Mouse (Mus musculus) kidney, postnatal 25 days (tissue): ENCODE results near the gene Aurkaip1.
A peak's percentile ranks its signal among the peaks of the same experiment; 100 is the strongest.

Source experiments
- DNase-seq, 2 experiments: peaks; one replicate each; pipeline ENCODE4 v3.0.0; 2021; ENCODE audit warnings: mixed read lengths in 2 of 2

The Aurkaip1 gene

DNA sequence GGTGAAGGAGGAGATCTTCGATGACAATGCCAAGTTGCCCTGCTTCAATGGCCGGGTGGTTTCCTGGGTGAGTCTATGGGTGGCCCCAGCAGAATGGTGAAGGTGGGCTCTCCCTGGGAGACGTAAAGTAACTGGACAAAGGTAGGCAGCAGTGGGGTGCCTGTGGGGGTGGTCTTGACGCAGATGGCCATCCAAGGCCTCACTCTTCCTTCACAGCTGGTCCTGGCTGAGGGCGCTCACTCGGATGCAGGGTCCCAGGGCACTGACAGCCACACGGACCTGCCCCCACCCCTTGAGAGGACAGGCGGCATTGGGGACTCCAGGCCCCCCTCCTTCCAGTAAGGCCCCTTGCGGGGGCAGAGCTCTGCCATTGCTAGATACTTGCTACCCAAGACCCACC lies 22.3 kb downstream of the Aurkaip1 start:
- peak in 1 of 2 experiments; percentile 41 for DNase-seq

DNA sequence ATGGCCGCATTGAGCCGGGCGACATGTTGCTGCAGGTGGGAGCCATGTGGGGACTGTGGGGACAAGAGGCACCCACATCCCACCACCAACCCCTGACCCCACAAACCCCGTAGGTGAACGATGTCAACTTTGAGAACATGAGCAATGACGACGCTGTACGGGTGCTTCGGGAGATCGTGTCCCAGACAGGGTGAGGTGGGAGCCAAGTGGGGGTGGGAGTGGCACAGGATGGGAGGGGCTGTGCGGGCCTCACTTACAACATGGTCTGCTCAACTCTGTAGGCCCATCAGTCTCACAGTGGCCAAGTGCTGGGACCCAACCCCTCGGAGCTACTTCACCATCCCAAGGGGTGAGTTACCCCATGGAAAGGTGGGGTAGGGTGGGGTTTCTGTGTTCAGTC lies 23.9 kb downstream of the Aurkaip1 start:
- peak in 1 of 2 experiments; percentile 51 for DNase-seq

DNA sequence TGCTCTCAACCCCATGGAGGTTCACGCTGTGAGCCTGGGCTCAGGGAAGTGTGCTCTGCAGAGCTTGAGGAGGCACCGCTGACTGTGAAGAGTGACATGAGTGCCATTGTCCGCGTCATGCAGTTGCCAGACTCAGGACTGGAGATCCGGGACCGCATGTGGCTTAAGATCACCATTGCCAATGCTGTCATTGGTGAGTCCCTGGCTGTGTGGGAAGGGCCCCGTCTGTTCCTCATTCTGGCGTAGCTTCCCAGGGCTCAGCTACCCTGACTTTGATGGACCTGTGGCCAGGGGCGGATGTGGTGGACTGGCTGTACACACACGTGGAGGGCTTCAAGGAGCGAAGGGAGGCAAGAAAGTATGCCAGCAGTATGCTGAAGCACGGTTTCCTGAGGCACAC lies 25.0 kb downstream of the Aurkaip1 start:
- peak in 1 of 2 experiments; percentile 27 for DNase-seq

DNA sequence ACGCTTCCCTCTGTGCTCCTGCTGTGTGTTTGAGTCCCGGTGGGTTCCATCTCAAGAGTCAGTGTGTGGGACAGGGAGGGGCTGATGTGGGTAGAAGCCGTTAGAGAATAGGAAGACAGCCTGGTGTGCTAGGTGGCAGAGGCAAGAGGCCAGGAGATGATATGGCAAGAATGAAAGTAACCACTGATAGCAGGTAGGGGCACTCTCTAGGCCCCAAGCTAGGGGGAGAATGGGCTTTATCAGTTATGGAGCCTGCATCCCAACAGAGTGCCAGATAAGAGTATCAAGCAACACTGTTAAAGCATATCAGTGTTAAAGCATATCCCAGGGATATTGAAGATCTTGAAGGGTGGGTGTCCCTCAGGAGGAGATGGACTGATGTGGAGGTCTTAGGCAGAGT lies 25.8 kb downstream of the Aurkaip1 start:
- no peak for DNase-seq

DNA sequence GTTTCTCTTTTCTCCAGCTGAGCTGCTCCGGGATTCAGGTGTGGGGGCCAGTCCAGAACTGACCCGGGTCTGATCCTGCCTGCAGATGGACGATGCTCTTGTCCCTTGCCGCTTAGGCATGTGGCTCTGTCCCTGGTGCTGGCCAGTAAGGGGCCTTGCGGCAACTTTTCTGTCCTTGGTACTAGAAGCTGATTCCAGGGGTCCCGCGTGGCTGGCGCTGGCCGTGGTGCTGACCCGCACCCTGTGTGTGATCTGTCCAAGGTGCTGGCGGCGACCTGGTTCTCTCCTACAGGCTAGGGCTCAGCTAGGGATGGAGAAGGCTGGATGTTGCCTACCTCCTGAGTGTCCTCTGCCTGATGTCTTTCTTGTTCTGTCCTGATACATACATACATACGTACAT lies 28.2 kb downstream of the Aurkaip1 start:
- peak; percentile 61 to 66 for DNase-seq

DNA sequence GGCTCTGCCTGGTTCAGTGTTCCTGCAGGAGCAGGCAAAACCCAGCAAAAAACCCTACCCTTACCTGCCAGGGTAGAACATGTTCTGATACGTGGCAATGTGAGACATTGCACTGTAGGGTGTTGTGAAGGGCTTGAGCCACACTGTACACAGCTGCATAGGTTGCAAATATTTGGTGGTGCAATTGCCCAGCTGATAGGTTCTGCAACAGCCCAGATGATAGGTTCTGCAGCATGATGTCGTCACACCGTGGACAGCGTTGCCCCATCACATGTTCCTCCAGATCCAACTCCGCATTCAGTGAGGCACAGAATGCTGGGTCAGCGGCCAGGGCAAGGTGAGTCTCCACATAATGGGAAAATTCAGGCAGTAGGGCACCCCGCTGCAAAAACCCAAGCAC lies 30.7 kb downstream of the Aurkaip1 start:
- no peak for DNase-seq

DNA sequence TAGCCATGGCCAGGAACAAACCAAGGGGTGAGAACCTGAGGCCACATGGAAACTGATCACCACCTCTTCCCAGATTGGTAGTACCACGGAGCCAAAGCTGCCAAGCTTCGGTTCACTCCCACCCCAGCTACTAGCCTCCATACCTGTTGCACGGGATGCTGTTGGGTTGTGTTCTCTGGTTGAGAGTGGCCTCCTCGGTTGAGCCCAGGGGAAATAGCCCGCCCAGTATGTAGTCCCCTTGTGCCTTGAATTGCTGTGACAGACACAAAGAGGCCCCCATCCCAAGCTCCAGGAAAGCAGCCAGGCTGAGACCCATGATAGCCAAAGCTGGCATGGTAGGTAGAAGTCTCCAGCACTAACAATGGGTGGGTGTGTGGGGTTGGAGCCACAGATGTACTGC lies 31.9 kb downstream of the Aurkaip1 start, which contains the start of gene Tas1r3:
TSS of gene Tas1r3 (minus strand) at position 362 of the 400 bp plus-strand sequence.
- no peak for DNase-seq

DNA sequence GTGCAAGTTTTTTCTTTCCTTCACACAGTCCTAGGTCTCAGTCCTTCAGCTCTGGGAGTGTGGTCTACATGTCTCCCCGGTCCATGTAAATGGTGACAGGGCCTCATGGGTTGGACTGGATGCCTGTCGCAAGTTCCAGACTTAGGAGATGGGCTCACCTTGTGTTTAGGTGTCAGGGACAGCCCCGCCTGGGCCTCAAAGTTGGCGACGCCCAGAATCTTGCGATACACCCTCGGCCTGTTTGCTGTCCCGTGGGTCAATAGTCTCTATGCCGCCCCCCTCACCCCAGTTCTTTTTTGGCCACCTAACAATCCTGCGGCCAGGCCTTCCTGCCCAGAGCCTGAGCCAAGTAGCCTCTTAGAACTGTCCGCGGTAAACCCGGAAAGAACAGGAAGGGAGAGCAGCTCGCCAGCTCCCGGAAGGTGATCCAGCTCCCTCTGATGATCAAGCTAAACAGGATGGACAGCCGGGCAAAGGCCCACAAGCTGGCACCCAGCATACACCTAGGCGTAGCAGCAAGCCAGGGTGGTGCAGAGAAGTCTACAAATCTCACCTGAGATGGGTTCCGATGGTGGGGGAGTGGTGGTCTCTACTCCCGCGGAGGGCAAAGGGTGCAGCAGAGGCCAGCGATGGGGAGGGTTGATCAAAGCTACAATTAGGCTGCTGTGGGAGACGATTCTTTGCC lies 37.7 kb downstream of the Aurkaip1 start:
- peak; percentile 51 to 70 for DNase-seq

DNA sequence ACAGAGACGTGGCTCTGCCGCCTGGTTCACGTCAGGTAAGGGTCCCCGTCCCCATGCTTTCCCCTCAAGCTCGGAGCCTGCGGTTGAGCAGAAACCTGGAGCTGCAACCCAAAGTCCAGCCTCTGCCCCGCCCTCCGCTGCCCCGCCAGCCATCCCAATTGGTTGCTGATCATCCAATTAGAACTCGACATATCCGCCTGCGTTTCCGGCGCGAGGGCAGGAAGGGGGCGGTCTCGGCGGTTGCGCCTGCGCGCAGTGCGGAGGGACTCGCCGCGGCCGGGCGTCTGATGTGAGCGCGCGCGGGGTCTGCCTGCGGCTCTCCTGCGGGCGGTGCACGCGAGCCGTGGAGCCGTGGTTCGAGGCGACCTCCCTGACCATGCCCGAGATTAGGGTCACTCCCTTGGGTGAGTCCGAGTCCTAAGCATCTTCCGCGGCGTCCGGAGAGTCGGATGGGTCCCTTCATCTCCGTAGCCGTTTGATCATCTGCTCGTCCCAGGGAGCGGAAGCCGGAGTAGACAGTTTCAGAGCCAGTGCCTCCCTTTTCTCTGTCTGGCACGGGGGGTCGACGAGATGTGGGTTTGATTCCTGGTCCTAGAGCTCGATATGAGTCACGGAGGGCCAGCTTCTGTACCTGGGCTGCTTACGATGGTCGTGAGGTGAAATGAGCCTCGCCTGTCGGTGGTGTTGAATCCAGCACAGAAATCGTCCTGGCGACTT lies 38.4 kb downstream of the Aurkaip1 start, which contains the start of the genes Cptp and Ints11:
TSS of gene Cptp (minus strand) at position 124 of the 717 bp plus-strand sequence.
TSS of gene Ints11 (plus strand) at position 230 of the 717 bp plus-strand sequence.
- peak; percentile 97 to 98 for DNase-seq

DNA sequence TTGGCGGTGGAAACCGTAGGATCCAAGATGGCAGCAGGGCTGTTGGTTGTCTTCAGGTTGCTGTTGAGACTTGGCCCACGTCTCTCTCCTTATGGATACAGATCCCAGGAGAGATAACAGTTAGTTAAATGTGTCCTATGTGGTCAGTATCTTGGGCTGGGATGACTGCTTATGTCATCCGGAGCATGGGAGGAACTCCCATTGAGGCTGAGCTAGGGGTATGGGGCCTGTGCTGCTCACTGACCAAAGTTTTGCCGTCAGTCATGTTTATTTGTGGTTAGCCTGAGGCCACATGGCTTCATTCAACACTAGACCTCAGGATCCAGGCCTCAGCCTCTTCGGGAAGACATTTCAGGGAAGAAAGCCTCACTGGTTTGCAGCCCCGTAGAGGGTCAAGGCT lies 40.3 kb downstream of the Aurkaip1 start:
- no peak for DNase-seq
